Mouse (Mus musculus) erythroblast, embryonic 14.5 days (primary cell): Measurements from ENCODE around the gene Lrrc51. TPM values are rescaled to one million over a fixed set of nuclear protein-coding genes. Genes with fewer than 3 reads are reported as not detected.
A peak's percentile ranks its signal among the peaks of the same experiment; 100 is the strongest.
"Not testable (repeated sequence)": the region's sequence is repeated elsewhere in the genome, so short reads cannot be mapped to it uniquely, and the experiment has no call there.

ENCODE experiments used
- H3K27me3 ChIP-seq: 2 replicates; pipeline ENCODE4 v1.6.1; 2012; ENCODE audit warnings: inconsistent platforms; ENCODE audit not compliant: control insufficient read depth
- H3K36me3 ChIP-seq: 2 replicates; pipeline ENCODE4 v1.6.1; 2012; ENCODE audit warnings: mild to moderate bottlenecking, inconsistent platforms; ENCODE audit not compliant: control insufficient read depth
- H3K4me1 ChIP-seq: 2 replicates; pipeline ENCODE4 v1.6.1; 2012; ENCODE audit warnings: inconsistent platforms; ENCODE audit not compliant: control insufficient read depth
- H3K4me3 ChIP-seq: replicated peaks from 2 replicates; pipeline ENCODE3; 2012; ENCODE audit warnings: moderate library complexity, mild to moderate bottlenecking, inconsistent platforms
- H3K9me3 ChIP-seq: 2 replicates; pipeline ENCODE4 v1.6.1; 2012; ENCODE audit warnings: low read length, inconsistent platforms, mixed read lengths; ENCODE audit not compliant: control insufficient read depth
- GATA1 ChIP-seq: IDR thresholded peaks from 2 replicates; pipeline ENCODE4 v1.6.1; 2012; ENCODE audit warnings: low read length, inconsistent platforms, mixed read lengths
- TAL1 ChIP-seq: IDR thresholded peaks from 3 replicates; pipeline ENCODE4 v1.6.1; 2012; ENCODE audit warnings: low read length, inconsistent platforms, mixed read lengths
- polyA plus RNA-seq: library from polyadenylated mRNA; stranded (reverse); fragments of >175 nt; gene quantifications from 2 replicates; pipeline ENCODE4 v1.2.3, GENCODE M21; 2012

Lrrc51 gene
- polyA plus RNA-seq, 1 experiment: not detected

DNA sequence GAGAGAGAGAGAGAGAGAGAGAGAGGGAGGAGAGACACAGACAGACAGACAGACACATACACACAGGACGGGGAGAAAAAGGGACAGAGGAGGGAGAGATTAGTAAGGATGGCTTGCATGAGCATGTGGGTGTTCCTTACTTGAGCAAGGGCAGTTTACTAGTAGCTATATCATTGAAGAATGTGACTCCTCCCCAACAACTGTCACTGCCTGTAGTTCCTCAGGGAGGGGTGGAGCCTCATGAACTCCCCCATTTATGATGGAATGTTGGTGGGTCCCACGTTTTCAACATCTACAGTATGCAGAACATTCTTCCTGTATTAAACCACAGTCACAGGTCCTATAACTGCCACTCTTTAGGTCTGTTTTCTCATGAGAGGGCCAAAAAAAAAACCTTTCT, 18.4 kb upstream of the Lrrc51 start:
- no peak for TF ChIP-seq GATA1
- no peak for TF ChIP-seq TAL1
- Histone ChIP-seq H3K36me3 (peaks cover 54% of the 10 kb centered on the region), H3K9me3 (no peaks in the 10 kb centered on the region), H3K4me3 (no peak overlapping the region), H3K27me3 (no peaks in the 10 kb centered on the region), H3K4me1 (peaks cover 47% of the 10 kb centered on the region)

DNA sequence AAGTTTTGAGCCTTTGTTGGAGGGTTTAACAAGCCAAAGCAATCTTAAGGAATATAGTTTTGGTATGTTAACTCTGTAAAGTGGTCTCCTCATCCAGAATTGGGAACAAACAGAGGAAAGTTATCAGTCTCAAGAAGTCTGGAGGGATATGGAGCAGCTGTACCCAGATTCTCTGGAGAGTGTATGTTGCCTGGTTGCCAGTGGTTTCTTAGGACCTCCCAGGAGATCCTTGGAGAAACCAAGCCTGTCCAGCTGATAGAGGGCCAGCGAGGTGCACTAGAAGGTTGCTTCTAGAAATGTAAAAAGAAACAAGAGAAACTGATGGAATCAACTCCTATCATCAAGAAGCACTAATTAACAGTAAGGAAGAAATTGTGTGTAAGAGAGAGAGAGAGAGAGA, 18.0 kb upstream of the Lrrc51 start:
- Histone ChIP-seq H3K4me3 (no peak overlapping the region), H3K4me1 (peaks cover 45% of the 10 kb centered on the region)

DNA sequence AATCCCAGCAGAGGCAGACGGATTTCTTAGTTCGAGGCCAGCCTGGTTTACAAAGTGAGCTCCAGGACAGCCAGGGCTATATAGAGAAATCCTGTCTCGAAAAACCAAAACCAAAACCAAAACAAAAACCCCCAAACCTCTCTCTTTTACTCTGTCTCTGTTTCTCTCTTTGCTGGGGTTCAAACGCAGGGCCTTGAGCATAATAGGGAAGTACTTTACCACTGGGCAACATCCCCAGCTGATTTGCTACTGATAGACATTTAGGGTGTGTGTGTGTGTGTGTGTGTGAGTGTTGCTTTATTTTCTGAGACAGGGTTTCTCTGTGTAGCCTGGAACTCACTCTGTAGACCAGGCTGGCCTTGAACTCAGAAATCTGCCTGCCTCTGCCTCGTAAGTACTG, 15.3 kb upstream of the Lrrc51 start:
- peaks cover 52% of the 10 kb centered on the region for H3K36me3 ChIP-seq
- H3K9me3 ChIP-seq, H3K4me3 ChIP-seq, H3K27me3 ChIP-seq: not testable (repeated sequence)
- peaks cover 46% of the 10 kb centered on the region for H3K4me1 ChIP-seq

More for the DNA sequence above, 18.0 kb upstream of the Lrrc51 start:
- no peaks in the 10 kb centered on the region for H3K9me3 ChIP-seq
- H3K27me3 ChIP-seq: no peaks in the 10 kb centered on the region
- H3K36me3 ChIP-seq: peaks cover 53% of the 10 kb centered on the region
- TF ChIP-seq GATA1 (no peak), TAL1 (no peak)

DNA sequence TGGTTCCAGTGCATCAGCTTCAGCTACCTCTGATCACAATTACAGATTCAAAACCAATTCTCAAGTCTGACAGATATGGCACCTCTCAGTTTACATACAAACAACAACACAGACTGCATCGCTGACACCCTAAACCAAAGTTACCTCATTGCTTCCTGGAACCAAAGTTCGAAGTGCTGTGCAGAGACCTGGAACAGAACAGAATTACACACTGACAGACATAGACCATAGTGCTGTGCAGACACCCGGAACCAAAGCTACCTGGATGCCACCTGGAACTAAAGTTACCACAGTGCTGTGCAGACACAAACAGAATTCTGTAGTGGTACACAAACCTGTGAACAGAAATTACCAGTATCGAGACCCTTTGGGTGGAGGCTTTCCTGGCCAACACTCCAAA, 6.1 kb upstream of the Lrrc51 start:
- no peaks in the 10 kb centered on the region for H3K27me3 ChIP-seq
- H3K4me1 ChIP-seq: peaks cover 78% of the 10 kb centered on the region
- TF ChIP-seq GATA1 (no peak), TAL1 (no peak)
- H3K9me3 ChIP-seq: no peaks in the 10 kb centered on the region; the same call in 1 of the 2 replicates
- no peak overlapping the region for H3K4me3 ChIP-seq
- H3K36me3 ChIP-seq: peaks cover 83% of the 10 kb centered on the region

DNA sequence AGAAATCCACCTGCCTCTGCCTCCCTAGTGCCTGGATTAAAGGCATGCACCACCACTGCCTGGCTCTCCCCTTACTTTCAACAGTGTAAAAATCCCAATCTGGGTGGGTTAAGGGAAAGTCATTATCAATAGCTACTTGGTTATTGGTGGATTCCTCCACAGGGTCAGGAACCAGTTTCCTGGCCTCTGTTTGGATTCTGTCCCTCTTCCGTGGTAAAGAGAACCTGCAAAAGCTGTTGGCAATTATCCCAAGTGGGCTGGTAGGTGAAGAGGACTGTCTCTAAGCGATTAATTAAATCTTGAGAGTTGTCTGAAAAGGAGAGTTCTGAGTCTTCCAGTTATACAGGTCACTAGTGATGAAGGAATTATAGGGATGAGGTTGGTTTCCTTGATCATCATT, 4.7 kb upstream of the Lrrc51 start:
- Histone ChIP-seq H3K27me3 (no peaks in the 10 kb centered on the region), H3K4me1 (peaks cover 73% of the 10 kb centered on the region), H3K9me3 (no peaks in the 10 kb centered on the region), H3K4me3 (no peak overlapping the region), H3K36me3 (peaks cover 74% of the 10 kb centered on the region)
- no peak for TF ChIP-seq GATA1
- TF ChIP-seq TAL1: no peak

DNA sequence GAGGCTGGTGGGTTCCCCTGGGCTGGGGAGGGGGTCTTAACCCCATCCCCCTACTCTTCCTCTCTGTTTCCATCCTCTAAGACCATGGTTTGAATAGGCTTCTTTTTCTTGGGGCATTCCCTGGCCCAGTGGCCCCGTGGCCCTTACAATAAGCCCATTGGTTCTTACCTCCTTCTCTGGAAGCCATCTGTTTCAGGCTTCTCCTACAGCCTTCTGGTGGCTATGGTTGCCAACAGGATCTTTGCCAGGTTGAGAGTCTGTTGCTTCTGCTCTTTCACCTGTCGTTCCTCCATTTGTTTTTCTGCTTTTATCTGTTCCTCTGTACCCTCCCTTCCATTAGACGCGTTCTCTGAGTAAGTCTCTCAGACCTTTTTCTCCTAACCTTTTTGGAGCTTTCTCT, 3.9 kb upstream of the Lrrc51 start:
- TF ChIP-seq GATA1: no peak
- TF ChIP-seq TAL1: no peak
- no peaks in the 10 kb centered on the region for H3K9me3 ChIP-seq
- H3K27me3 ChIP-seq: no peaks in the 10 kb centered on the region
- peaks cover 70% of the 10 kb centered on the region for H3K36me3 ChIP-seq
- H3K4me1 ChIP-seq: peaks cover 75% of the 10 kb centered on the region
- H3K4me3 ChIP-seq: no peak overlapping the region

DNA sequence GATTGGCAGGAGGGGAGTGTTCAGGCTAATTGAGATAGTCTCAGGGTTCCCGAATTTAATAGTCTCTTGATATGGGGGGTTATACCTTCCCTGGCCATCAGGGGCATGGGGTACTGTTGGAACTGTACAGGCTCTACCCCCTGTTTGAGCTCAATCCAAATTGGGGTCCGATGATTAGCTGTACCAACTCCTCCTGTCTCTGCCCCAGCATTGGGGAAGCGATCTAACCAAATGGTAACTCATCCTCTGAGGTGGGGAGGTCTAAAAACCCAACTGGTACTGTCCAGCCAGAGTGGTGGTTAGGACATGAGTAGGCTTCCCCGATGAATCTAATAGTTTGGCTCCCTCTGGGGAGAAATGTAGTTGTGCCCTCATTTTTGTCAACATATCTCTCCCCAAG, 3.3 kb upstream of the Lrrc51 start:
- H3K4me1 ChIP-seq: peaks cover 75% of the 10 kb centered on the region
- no peak overlapping the region for H3K4me3 ChIP-seq
- TF ChIP-seq TAL1 (no peak), GATA1 (no peak)
- peaks cover 64% of the 10 kb centered on the region for H3K36me3 ChIP-seq
- H3K27me3 ChIP-seq: no peaks in the 10 kb centered on the region
- no peaks in the 10 kb centered on the region for H3K9me3 ChIP-seq

DNA sequence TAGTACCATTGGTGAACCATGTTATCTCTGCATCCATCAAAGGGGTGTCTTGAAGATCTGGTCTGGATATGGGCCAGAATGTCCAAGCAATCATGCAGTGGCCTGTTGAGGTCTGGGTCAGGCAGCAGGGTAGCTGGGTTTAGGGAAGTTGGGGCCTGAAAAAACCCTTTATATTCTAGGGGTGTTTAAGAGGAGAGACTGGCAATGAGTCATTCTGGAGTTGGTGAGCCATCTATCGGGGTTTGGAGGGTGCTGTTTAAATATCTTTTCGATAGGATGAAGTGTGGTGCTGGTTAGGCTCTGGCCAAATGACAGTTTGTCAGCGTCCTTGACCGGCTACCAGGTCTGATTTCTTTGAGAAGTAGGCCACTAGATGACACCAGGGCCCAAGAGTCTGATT, 2.3 kb upstream of the Lrrc51 start:
- peaks cover 55% of the 10 kb centered on the region for H3K36me3 ChIP-seq
- no peaks in the 10 kb centered on the region for H3K9me3 ChIP-seq
- H3K4me3 ChIP-seq: peak overlapping the region; percentile 99
- no peaks in the 10 kb centered on the region for H3K27me3 ChIP-seq
- TF ChIP-seq GATA1: no peak
- TF ChIP-seq TAL1: no peak
- H3K4me1 ChIP-seq: peaks cover 70% of the 10 kb centered on the region

DNA sequence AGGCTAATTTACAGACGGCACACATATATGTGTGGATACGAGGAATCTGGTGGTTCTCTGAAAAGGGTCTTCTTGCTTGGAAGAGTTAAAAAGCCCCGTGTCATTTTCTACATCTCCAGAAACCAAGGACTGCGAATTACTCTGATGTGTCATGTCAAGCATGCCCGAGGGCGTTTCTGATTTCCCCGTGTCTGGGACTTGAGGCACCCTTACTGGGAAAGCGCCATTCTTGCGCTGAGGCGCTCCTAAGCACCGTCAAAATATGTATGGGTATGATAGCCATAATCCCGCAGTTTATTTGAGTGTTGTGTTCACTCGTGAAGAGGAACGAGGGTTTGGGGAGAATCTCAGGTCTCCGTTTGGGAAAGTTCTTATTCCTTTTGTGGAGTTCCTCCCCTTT, 395 bp downstream of the Lrrc51 start:
- H3K36me3 ChIP-seq: peaks cover 31% of the 10 kb centered on the region
- TF ChIP-seq GATA1 (no peak), TAL1 (no peak)
- H3K4me3 ChIP-seq: peak overlapping the region; percentile 99
- H3K27me3 ChIP-seq: no peaks in the 10 kb centered on the region
- peaks cover 56% of the 10 kb centered on the region for H3K4me1 ChIP-seq
- H3K9me3 ChIP-seq: no peaks in the 10 kb centered on the region

DNA sequence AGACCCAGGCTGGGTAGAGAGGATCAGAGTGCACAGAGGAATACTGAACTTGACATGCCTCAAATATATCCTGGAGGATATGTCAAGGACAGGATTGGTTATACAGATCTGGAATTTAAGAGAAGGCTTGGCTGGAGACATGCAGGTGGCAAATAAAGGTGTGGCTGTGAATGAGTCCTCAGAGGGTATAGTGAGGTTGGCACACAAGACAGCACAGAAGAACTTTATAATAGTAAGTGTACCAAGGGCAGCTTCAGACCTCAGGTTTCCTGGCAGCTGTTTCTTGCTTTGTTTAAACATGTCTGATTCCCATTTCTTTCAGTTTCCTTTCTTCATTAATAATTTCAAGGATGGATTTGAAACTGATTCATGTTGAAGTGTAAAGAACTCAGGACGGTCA, 1.1 kb downstream of the Lrrc51 start:
- Histone ChIP-seq H3K36me3 (peaks cover 25% of the 10 kb centered on the region), H3K4me1 (peaks cover 51% of the 10 kb centered on the region), H3K27me3 (no peaks in the 10 kb centered on the region), H3K9me3 (no peaks in the 10 kb centered on the region), H3K4me3 (peak overlapping the region; percentile 99)
- TF ChIP-seq GATA1: no peak
- TF ChIP-seq TAL1: no peak
